Mouse (Mus musculus) C2C12 (cell line): ENCODE measurements at regions not wholly inside any gene's neighbourhood (a gene's known extent, or its start where the extent isn't known, plus 50 kb on each side); places are given as distances from the start of the nearest gene placed in this dataset.

Experiments
- H3K27me3 ChIP-seq: one replicate; pipeline ENCODE4 v1.6.1; 2011; ENCODE audit not compliant: control insufficient read depth, insufficient read depth, insufficient read length
- H3K36me3 ChIP-seq: one replicate; pipeline ENCODE4 v1.6.1; 2011; ENCODE audit not compliant: control insufficient read depth, insufficient read depth
- H3K4me3 ChIP-seq: one replicate; pipeline ENCODE4 v1.5.1; 2011; ENCODE audit warnings: mild to moderate bottlenecking, control low read depth; ENCODE audit not compliant: poor library complexity, insufficient read depth, severe bottlenecking
- H3K79me2 ChIP-seq: one replicate; pipeline ENCODE4 v1.6.1; 2011; ENCODE audit not compliant: control insufficient read depth, insufficient read depth
- H3K79me3 ChIP-seq: one replicate; pipeline ENCODE4 v1.6.1; 2011; ENCODE audit warnings: low read depth, control low read depth
- H3ac ChIP-seq: one replicate; pipeline ENCODE3; 2011; ENCODE audit warnings: low read depth; ENCODE audit not compliant: control insufficient read depth, insufficient read length
- CEBPB ChIP-seq: IDR thresholded peaks from one replicate; pipeline ENCODE4 v1.6.1; 2011; ENCODE audit warnings: low read depth, mild to moderate bottlenecking, control low read depth, moderate library complexity
- CTCF ChIP-seq: IDR thresholded peaks from one replicate; pipeline ENCODE4 v1.5.1; 2011; ENCODE audit not compliant: control insufficient read depth, insufficient read depth, insufficient read length
- FOSL1 ChIP-seq: IDR thresholded peaks from one replicate; pipeline ENCODE4 v1.8.0; 2011; ENCODE audit warnings: mild to moderate bottlenecking, low read length; ENCODE audit not compliant: poor library complexity, insufficient read depth, severe bottlenecking
- MAX ChIP-seq: IDR thresholded peaks from one replicate; pipeline ENCODE4 v1.6.1; 2011; ENCODE audit warnings: mild to moderate bottlenecking, control low read depth
- MYOD1 ChIP-seq: IDR thresholded peaks from one replicate; pipeline ENCODE4 v1.6.1; 2011; ENCODE audit warnings: low read depth; ENCODE audit not compliant: control insufficient read depth, insufficient read length
- MYOG ChIP-seq: IDR thresholded peaks from one replicate; pipeline ENCODE4 v1.6.1; 2011; ENCODE audit not compliant: control insufficient read depth, insufficient read length; ENCODE audit errors: extremely low read depth
- USF1 ChIP-seq: IDR thresholded peaks from one replicate; pipeline ENCODE4 v1.6.1; 2011; ENCODE audit warnings: low read depth, mild to moderate bottlenecking, control low read depth, moderate library complexity

DNA sequence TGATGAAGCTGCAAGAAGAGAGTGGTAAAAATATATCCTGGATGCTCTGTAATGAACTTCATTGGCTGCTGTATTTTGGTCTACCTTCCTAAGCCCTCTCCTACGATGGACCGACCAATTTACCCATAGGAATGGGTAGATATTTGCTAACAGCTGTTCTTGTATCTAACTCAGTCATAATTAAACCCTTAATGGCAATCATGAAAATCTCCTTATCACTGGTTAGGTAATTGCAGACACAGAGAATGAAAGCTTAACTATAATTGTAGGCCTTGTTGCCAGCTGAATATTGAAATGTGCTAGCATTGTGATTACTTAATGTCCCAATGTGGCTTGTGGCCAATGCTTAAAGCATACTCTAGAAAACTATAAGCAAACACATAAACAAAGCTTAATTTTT is 334.4 kb upstream of the Kcnh7 start:
- Histone ChIP-seq H3K27me3 (no peaks in the 10 kb centered on the region), H3K4me3 (no peak overlapping the region), H3K79me2 (no peaks in the 10 kb centered on the region), H3K36me3 (no peaks in the 10 kb centered on the region), H3ac (no peak overlapping the region), H3K79me3 (no peaks in the 10 kb centered on the region)
- TF ChIP-seq MYOD1 (no peak), CEBPB (no peak), CTCF (no peak), USF1 (no peak), MAX (no peak), MYOG (no peak), FOSL1 (no peak)

DNA sequence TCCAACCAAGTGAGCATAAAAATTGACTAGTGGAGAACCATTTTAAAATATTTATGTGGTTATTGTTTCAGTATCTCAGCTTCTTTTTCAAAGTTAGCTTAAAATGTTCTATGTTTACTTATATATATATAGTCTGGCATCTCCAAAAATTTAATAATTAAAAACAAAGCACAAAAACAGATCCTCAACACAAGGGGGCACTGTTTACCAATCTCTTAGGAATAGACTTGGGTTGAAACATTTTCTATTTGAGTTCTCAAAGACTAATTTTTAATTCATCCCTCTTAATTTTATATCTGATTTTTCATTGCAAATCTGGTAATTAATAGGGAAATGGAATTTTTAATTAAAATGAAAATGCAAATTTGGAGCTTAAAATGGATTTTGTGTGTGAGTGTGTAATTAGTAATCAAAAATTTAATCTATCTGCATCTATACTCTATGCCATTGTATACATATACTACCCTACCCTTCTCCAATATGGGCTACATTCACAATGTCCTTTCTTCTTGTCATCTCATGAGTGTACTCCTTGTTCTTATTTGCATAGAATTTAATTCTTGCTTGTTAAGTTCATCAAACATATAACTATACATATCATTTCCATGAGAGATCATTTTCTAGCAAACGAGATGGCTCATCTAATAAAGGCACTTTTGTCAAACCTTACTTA is 329.6 kb upstream of the Kcnh7 start:
- Histone ChIP-seq H3K4me3 (no peak overlapping the region), H3K79me3 (no peaks in the 10 kb centered on the region), H3ac (no peak overlapping the region), H3K79me2 (no peaks in the 10 kb centered on the region), H3K27me3 (no peaks in the 10 kb centered on the region), H3K36me3 (no peaks in the 10 kb centered on the region)
- no peak for TF ChIP-seq USF1

DNA sequence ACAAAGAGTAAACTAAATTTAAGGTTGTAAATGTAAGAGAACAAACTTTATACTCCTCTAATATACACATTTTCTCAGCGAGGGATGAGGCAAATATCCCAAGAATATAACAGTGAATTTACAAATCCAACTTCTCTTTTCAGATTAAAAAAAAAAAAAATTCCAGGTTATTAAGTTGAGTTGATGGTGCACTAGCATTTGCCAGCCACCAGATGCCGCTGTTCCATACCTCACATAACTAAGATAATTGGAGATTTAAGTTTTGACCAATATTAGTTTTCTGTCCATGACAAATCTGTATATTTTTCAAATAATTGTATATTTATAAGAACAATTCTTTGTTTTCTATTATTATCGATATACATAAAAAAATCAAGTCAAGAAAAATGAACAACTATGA is 319.9 kb upstream of the Kcnh7 start:
- H3K36me3 ChIP-seq: no peaks in the 10 kb centered on the region
- H3ac ChIP-seq: no peak overlapping the region
- H3K4me3 ChIP-seq: no peak overlapping the region
- H3K79me3 ChIP-seq: no peaks in the 10 kb centered on the region
- H3K27me3 ChIP-seq: no peaks in the 10 kb centered on the region
- no peaks in the 10 kb centered on the region for H3K79me2 ChIP-seq
- no peak for TF ChIP-seq MYOG
- no peak for TF ChIP-seq CTCF
- TF ChIP-seq FOSL1: no peak
- no peak for TF ChIP-seq CEBPB
- no peak for TF ChIP-seq MAX
- no peak for TF ChIP-seq USF1
- no peak for TF ChIP-seq MYOD1

DNA sequence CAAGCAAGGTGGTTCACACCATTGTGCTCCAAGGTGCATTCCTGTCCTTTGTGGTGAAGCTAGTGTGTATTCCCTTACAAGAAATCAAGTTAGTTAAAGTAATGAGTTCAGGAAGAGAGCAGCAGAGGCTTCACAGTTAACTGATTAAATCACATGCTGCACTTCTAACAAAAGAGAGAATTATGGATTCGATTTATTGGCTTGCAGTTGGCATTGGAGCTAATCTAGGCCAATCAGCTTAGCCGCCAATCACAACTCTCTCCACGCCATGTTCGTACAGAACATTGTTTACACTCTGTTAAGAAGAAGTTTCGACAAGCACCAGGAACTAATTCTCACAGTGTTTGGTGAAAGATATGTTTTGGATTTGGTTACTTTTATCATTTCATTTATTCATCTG is 292.3 kb upstream of the Kcnh7 start:
- Histone ChIP-seq H3K79me2 (no peaks in the 10 kb centered on the region), H3K36me3 (no peaks in the 10 kb centered on the region), H3K27me3 (no peaks in the 10 kb centered on the region), H3K4me3 (no peak overlapping the region), H3K79me3 (no peaks in the 10 kb centered on the region), H3ac (no peak overlapping the region)
- TF ChIP-seq CTCF (no peak), MAX (no peak), CEBPB (no peak), MYOD1 (no peak), USF1 (no peak), MYOG (no peak), FOSL1 (no peak)

DNA sequence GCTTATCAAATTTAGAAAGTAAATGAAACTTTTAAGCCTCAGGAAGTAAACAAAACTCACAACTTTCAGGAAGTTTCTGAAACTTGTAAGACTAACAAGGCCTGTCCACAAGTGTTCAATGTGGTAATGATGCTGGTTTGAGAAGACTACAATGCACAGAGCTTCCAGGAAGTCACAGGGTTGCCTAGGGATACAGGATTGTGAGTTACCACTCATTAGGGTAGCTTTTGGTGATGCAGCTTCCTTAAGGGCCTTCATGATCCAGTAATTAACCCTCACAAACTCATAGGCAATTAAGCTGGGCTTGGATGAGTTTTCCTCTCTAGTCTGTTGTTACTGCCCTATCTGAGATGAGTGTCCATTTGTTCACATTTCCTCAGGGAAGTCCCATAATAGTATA is 291.2 kb upstream of the Kcnh7 start:
- H3K36me3 ChIP-seq: no peaks in the 10 kb centered on the region
- H3K79me2 ChIP-seq: no peaks in the 10 kb centered on the region
- H3ac ChIP-seq: no peak overlapping the region
- H3K79me3 ChIP-seq: no peaks in the 10 kb centered on the region
- H3K4me3 ChIP-seq: no peak overlapping the region
- TF ChIP-seq CTCF (no peak), FOSL1 (no peak), USF1 (no peak), CEBPB (no peak), MYOG (no peak), MAX (no peak), MYOD1 (no peak)
- no peaks in the 10 kb centered on the region for H3K27me3 ChIP-seq

DNA sequence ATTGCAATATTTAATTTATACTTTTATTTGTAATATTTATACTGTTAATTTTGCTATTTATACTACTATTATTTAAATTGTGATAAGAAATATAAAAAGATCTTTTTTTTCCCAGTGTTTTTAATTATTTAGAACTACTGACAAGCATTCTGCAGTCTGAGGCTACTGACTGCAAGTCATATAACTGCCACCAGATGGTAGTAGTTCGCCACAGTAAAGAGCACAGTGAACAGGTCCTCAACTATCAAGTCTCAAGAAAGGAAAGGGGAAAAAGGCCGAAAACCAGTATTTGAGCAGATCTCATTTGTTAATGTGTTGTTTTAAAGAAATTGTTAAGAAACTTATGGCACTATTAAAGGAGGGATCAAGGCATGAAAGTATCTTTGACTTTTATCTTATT is 289.6 kb upstream of the Kcnh7 start:
- Histone ChIP-seq H3K36me3 (no peaks in the 10 kb centered on the region), H3K79me2 (no peaks in the 10 kb centered on the region), H3ac (no peak overlapping the region), H3K79me3 (no peaks in the 10 kb centered on the region), H3K27me3 (no peaks in the 10 kb centered on the region), H3K4me3 (no peak overlapping the region)
- TF ChIP-seq MAX: no peak
- TF ChIP-seq CTCF: peak; percentile 4

DNA sequence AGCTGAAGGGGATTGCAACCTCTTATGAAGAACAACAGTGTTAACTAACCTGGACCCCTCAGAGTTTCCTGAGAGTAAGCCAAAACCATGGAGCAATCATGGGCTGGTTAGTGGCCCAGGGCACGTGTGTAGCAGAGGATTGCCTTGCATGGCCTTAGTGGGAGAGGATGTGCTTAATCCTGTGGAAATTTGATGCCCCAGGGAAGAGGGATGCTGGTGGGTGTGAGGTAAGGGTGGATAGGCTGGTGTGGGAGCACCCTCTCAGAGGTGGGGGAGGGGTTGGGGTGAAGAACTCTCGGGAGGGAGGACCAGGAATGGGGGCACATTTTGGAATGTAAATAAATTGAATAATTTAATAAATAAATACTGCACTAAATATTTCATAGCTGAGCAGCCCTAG is 288.2 kb upstream of the Kcnh7 start:
- Histone ChIP-seq H3K36me3 (no peaks in the 10 kb centered on the region), H3K4me3 (no peak overlapping the region), H3K79me3 (no peaks in the 10 kb centered on the region), H3ac (no peak overlapping the region), H3K27me3 (no peaks in the 10 kb centered on the region), H3K79me2 (no peaks in the 10 kb centered on the region)
- TF ChIP-seq CEBPB (no peak), MYOD1 (no peak), CTCF (no peak), FOSL1 (no peak), MYOG (no peak), USF1 (no peak), MAX (no peak)
